Mouse (Mus musculus) myocyte (in vitro differentiated cells): ENCODE results near the gene Gm13287.
"Not testable (repeated sequence)": the region's sequence is repeated elsewhere in the genome, so short reads cannot be mapped to it uniquely, and the experiment has no call there.

Experiments used
- E2F4 ChIP-seq: IDR thresholded peaks from one replicate; pipeline ENCODE4 v1.6.1; 2011; ENCODE audit warnings: mild to moderate bottlenecking, control low read depth, moderate library complexity; ENCODE audit not compliant: insufficient read depth
- MAX ChIP-seq: IDR thresholded peaks from one replicate; pipeline ENCODE4 v1.6.1; 2011; ENCODE audit warnings: low read depth, mild to moderate bottlenecking, control low read depth
- MYOD1 ChIP-seq, 3 experiments: IDR thresholded peaks; one replicate each; pipeline ENCODE4 v1.6.1; 2011; ENCODE audit warnings: control low read depth in 2 of 3, low read depth in 2 of 3, mild to moderate bottlenecking in 2 of 3, moderate library complexity in 1 of 3; ENCODE audit not compliant: insufficient read length in 2 of 3, control insufficient read depth in 1 of 3
- MYOG ChIP-seq, 3 experiments: IDR thresholded peaks; one replicate each; pipeline ENCODE4 v1.6.1; 2011; ENCODE audit warnings: control low read depth in 2 of 3, low read depth in 2 of 3, mild to moderate bottlenecking in 2 of 3; ENCODE audit not compliant: insufficient read length in 2 of 3, control insufficient read depth in 1 of 3, insufficient read depth in 1 of 3
- POLR2A ChIP-seq: IDR thresholded peaks from one replicate; pipeline ENCODE4 v1.6.1; 2011; ENCODE audit warnings: low read depth, mild to moderate bottlenecking, control low read depth, moderate library complexity; ENCODE audit not compliant: insufficient read length
- POLR2AphosphoS2 ChIP-seq: IDR thresholded peaks from one replicate; pipeline ENCODE4 v1.6.1; 2011; ENCODE audit warnings: low read depth, control low read depth; ENCODE audit not compliant: insufficient read length
- SRF ChIP-seq: IDR thresholded peaks from one replicate; pipeline ENCODE4 v1.6.1; 2011; ENCODE audit warnings: low read depth; ENCODE audit not compliant: control insufficient read depth, insufficient read length
- USF1 ChIP-seq: IDR thresholded peaks from one replicate; pipeline ENCODE4 v1.6.1; 2011; ENCODE audit warnings: low read depth, mild to moderate bottlenecking, control low read depth, moderate library complexity

DNA sequence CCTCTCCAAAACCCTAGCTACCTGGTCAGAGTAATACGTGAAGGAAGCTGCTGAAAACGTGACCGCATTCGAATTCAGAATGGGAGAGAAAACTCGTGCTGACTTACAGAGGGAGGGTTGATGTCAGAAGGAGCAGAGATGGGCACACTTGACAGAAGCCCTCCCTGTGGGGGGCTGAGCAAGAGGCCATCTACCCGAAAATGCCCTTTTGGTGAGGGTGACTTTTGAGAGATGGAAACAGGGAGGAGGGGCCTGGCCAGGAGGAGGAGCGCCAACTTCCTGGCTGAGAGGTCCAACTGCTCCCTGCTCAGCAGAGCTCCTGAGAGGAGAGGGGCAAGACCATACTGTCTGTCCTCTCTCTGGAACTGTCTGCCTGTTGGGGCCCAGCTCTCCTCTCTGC lies 21.2 kb upstream of the Gm13287 start, which contains the start of gene Ifnz:
- TF ChIP-seq POLR2A; MAX; USF1; MYOG (IDR thresholded peaks at IDR 0.05; ENCODE audit: control insufficient read depth in 1 of 3, insufficient read depth in 1 of 3, insufficient read length in 2 of 3, low read depth in 2 of 3); MYOD1 (IDR thresholded peaks at IDR 0.05; ENCODE audit: control insufficient read depth in 1 of 3, insufficient read length in 2 of 3, low read depth in 2 of 3); E2F4; POLR2AphosphoS2; SRF: not testable (repeated sequence)
